Mouse (Mus musculus): ENCODE measurements around the gene Lpin2. TPM values are rescaled to one million over a fixed set of nuclear protein-coding genes. Genes with fewer than 3 reads are reported as not detected.

Gene Lpin2
- polyA plus RNA-seq, 1 experiment from 2014 or later, result 35.5 TPM

Other genes with a start within 250 kb of the Lpin2 start
- gene Myom1, start 179.9 kb upstream of the Lpin2 start, polyA plus RNA-seq (2015; fragmentation: Nextera tagmentation; extraction: Ambion mirVana), result 1.2 and 1.3 TPM in 2 replicates
- gene Myl12a, start 179.7 kb upstream of the Lpin2 start, polyA plus RNA-seq (2015; fragmentation: Nextera tagmentation; extraction: Ambion mirVana), result 141 and 154 TPM in 2 replicates
- 2.0 and 2.5 TPM in 2 replicates for gene Emilin2, start 129.4 kb downstream of the Lpin2 start, polyA plus RNA-seq (2015; fragmentation: Nextera tagmentation; extraction: Ambion mirVana)